Mouse (Mus musculus) gastrocnemius, adult 2 months (tissue): ENCODE data around the gene Tab1. TPM values are rescaled to one million over a fixed set of nuclear protein-coding genes. Genes with fewer than 3 reads are reported as not detected.
A peak's percentile ranks its signal among the peaks of the same experiment; 100 is the strongest.

Experiments
- DNase-seq: peaks from one replicate; pipeline ENCODE4 v3.0.0; 2022
- H3K27ac ChIP-seq: fragments of 200-600 bp; 2 replicates; pipeline ENCODE4 v1.8.1; 2022; ENCODE audit warnings: mild to moderate bottlenecking
- H3K4me3 ChIP-seq: fragments of 200-600 bp; 2 replicates; pipeline ENCODE4 v1.8.1; 2022; ENCODE audit warnings: mild to moderate bottlenecking, moderate library complexity
- CTCF ChIP-seq: fragments of 200-600 bp; IDR thresholded peaks from 2 replicates; pipeline ENCODE4 v1.8.1; 2022; ENCODE audit warnings: antibody characterized with exemption, mild to moderate bottlenecking, moderate library complexity
- intact Hi-C: fragments of 180-260 bp; cut with DNase I; formaldehyde crosslinking; loops from one replicate; pipeline ENCODE4 v1.15.1; 2025
- total RNA-seq, 2 experiments: library from RNA; stranded (reverse); gene quantifications; 2 replicates each; pipeline ENCODE4 v1.2.3; 2021

Tab1 gene
- total RNA-seq, 2 experiments from 2014 or later: 13.0 to 16.1 TPM

DNA sequence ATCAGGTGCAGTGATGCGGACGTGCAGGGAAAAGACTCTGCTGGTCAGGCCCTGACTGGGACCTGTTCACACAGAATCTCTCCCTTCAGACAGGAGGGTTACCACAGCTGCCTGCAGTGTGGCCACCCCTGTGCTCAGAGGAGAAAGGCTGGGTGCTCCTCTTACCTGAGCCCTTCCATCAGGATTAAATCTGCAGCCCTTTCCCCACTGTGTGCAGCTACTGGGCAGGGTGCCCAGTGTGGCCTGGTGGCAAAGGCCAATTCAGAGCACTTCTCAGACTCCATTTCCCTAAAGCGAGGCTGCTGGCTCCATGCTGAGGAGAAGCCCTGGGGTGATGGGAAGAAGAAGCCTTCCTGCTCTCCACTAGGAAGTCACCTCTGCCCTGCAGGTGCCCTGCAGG lies 28.3 kb downstream of the Tab1 start:
- no peak for DNase-seq
- intact Hi-C loops: no loop called here
- Histone ChIP-seq H3K4me3 (no peak overlapping the region), H3K27ac (peak overlapping the region; percentile 71)
- TF ChIP-seq CTCF: no peak

GRCm38 (mm10) chr15:80162401-80162964 lies 29.6 kb downstream of the Tab1 start:
- H3K27ac ChIP-seq: no peak overlapping the region; the same call in 1 of the 2 replicates
- DNase-seq: no peak
- H3K4me3 ChIP-seq: no peak overlapping the region
- intact Hi-C loops: no loop called here
- TF ChIP-seq CTCF: no peak

DNA sequence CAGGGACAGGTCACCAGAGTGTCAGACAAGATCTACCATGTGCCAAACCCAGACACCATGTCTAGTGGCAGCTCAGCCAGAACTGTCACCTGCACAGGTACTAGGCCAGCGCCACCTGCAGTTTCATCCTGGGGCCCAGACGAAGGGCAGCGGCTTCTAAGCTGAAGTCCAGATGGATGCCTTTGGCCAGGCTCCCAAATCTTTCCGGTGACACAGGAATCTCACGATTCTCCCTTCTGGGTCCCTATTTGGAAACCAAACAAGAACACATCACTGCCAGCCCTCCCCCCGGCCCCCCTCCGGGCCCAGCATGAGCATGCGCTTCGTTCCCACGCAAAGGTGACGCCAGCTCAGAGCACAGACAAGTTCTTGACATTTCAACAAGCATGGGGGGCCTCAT lies 30.3 kb downstream of the Tab1 start:
- Histone ChIP-seq H3K4me3 (no peak overlapping the region), H3K27ac (peak overlapping the region; percentile 46)
- intact Hi-C loops: no loop called here
- peak; percentile 11; the same call in 1 of the 2 replicates for TF ChIP-seq CTCF
- DNase-seq: peak; percentile 42

- intact Hi-C loops: no loop called here
- DNase-seq: no peak
- peak overlapping the region; percentile 46 for H3K27ac ChIP-seq
- no peak for TF ChIP-seq CTCF
- H3K4me3 ChIP-seq: no peak overlapping the region
These were observed 30.8 kb downstream of the Tab1 start for GRCm38 (mm10) chr15:80163716-80164115.

- Histone ChIP-seq H3K4me3 (no peak overlapping the region), H3K27ac (no peak overlapping the region)
- DNase-seq: peak; percentile 40
- intact Hi-C loops: no loop called here
- no peak for TF ChIP-seq CTCF
These were observed 32.5 kb downstream of the Tab1 start for GRCm38 (mm10) chr15:80165396-80165795.

DNA sequence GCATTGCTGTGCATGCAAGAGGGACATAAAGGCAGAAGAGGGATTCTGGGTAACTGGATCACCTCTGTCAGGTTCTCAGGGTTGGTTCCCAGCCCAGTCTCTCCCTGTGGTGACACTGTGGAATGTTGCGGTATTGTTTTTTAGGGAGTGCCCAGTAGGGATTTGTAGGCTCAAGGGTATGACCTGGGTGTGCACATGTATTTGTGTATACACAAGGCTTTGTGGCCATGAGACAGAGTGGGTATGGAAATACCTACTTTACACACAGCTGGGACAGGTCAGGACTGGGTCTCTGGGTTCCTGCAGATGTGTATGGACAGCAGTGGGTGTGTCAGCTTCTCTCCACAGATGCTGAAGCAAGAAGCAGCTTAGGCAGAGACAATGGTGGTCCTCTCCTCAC lies 36.6 kb downstream of the Tab1 start:
- Histone ChIP-seq H3K4me3 (no peak overlapping the region), H3K27ac (no peak overlapping the region)
- no peak for DNase-seq
- intact Hi-C loops: no loop called here
- TF ChIP-seq CTCF: no peak

- intact Hi-C loops: no loop called here
- TF ChIP-seq CTCF: no peak
These were observed 37.4 kb downstream of the Tab1 start for GRCm38 (mm10) chr15:80170357-80170756.

GRCm38 (mm10) chr15:80171286-80171685 lies 38.4 kb downstream of the Tab1 start:
- H3K27ac ChIP-seq: no peak overlapping the region
- no peak for DNase-seq
- intact Hi-C loops: no loop called here
- no peak for TF ChIP-seq CTCF
- H3K4me3 ChIP-seq: no peak overlapping the region

More at GRCm38 (mm10) chr15:80170357-80170756, 37.4 kb downstream of the Tab1 start:
- H3K4me3 ChIP-seq: no peak overlapping the region
- DNase-seq: no peak
- no peak overlapping the region for H3K27ac ChIP-seq

GRCm38 (mm10) chr15:80171791-80172190 lies 38.9 kb downstream of the Tab1 start:
- intact Hi-C loops: no loop called here

GRCm38 (mm10) chr15:80173001-80173771 lies 40.3 kb downstream of the Tab1 start, which contains the start of gene Mgat3:
Mgat3 (plus strand) TSS chr15:80173721.
- intact Hi-C loops: no loop called here
- Histone ChIP-seq H3K27ac (peak within 1 kb of the TSS; percentile 66), H3K4me3 (peak within 1 kb of the TSS; percentile 82)
- DNase-seq: peak; percentile 49
- no peak for TF ChIP-seq CTCF

More at GRCm38 (mm10) chr15:80171791-80172190, 38.9 kb downstream of the Tab1 start:
- no peak for TF ChIP-seq CTCF
- Histone ChIP-seq H3K27ac (no peak overlapping the region), H3K4me3 (no peak overlapping the region)
- no peak for DNase-seq

DNA sequence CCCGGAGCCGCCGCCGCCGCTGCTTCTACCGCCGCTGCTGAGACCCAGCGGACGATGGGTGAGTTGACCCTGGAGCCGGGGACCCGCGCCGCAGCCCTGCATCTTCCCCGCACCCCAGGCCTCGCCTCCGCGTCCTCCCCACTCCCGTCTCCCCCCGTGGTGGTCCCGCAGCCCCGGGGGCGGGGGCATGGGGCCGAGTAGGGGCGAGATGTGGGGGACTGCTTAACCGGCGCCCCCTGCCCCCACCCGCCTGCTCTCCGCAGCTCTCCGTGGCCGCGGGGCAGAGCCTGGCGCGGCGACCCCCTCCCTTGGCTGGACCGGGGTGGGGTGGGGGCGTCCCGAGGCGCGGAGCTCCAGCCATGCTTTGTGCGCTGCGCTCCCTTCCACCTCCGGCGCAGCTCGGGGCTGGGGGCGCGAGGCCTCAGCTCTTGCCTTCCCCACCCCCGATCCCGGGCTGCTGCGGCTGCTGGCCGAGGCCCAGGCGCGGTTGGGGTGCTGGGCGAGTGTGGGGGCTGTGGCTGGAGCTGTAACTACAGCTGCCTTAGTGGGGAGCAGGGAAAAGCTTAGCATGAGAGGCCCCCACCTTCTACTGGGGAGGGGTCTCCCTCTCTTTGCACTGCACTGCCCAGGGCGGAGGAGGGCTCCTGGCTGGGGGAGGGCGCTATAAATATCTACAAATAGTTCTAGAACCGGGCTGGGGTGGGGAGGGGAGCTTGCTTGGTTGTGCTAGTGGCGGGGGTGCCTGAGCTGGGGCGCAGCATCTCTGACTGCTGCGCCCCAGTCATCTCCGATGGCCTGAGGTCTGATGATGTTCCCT lies 41.1 kb downstream of the Tab1 start:
- no peak for TF ChIP-seq CTCF
- no peak for DNase-seq
- intact Hi-C loops: no loop called here
- Histone ChIP-seq H3K4me3 (peak overlapping the region; percentile 82), H3K27ac (peak overlapping the region; percentile 66)

GRCm38 (mm10) chr15:80174598-80174875 lies 41.6 kb downstream of the Tab1 start:
- H3K4me3 ChIP-seq: peak overlapping the region; percentile 82
- intact Hi-C loops: no loop called here

GRCm38 (mm10) chr15:80175316-80175715 lies 42.4 kb downstream of the Tab1 start:
- no peak for TF ChIP-seq CTCF
- Histone ChIP-seq H3K27ac (no peak overlapping the region), H3K4me3 (no peak overlapping the region)
- no peak for DNase-seq
- intact Hi-C loops: no loop called here

More at GRCm38 (mm10) chr15:80174598-80174875, 41.6 kb downstream of the Tab1 start:
- no peak for TF ChIP-seq CTCF
- DNase-seq: no peak
- peak overlapping the region; percentile 3; the same call in 1 of the 2 replicates for H3K27ac ChIP-seq
